Mouse (Mus musculus) heart, postnatal 0 days (tissue): Measurements from ENCODE around the gene 2310033P09Rik.

Experiments
- CTCF ChIP-seq: IDR thresholded peaks from 2 replicates; pipeline ENCODE4 v1.5.1; 2016; ENCODE audit warnings: antibody characterized with exemption, control low read depth, low read depth
- EP300 ChIP-seq: IDR thresholded peaks from 2 replicates; pipeline ENCODE4 v1.6.1; 2016; ENCODE audit warnings: antibody characterized with exemption, low read depth

DNA sequence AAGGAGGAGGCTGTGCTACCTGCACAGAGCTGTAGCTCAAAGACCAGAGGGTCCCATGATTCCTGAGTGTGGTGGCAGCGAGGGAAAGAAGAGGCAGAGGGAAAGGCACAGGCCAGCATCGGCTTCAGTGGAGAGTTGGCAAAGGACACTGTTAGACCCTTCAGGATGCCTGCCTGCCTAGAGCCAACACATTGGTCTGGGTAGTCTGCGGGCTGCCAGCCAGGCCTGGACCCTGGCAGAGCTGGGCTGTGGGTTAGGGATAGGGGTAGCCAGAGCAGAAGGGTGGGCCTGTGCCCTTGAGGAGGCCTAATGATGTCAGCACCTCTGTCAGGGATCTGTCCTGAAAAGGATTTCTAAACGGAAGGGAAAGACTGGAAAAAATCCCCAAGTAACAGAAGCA, 31.7 kb downstream of the 2310033P09Rik start:
- no peak for TF ChIP-seq EP300
- no peak for TF ChIP-seq CTCF
